Mouse (Mus musculus) brain, embryonic 14.5 days (tissue): ENCODE measurements around the gene Atrip.

Source experiments
- CTCF ChIP-seq: fragments of 200-500 bp; IDR thresholded peaks from 2 replicates; pipeline ENCODE4 v1.5.1; 2012; ENCODE audit warnings: inconsistent platforms, mild to moderate bottlenecking, moderate library complexity, borderline replicate concordance; ENCODE audit not compliant: insufficient read depth, insufficient read length; ENCODE audit errors: extremely low read depth
- POLR2A ChIP-seq: fragments of 200-500 bp; IDR thresholded peaks from 2 replicates; pipeline ENCODE4 v1.6.1; 2012; ENCODE audit warnings: mild to moderate bottlenecking, inconsistent platforms, borderline replicate concordance; ENCODE audit not compliant: poor library complexity, insufficient read depth, insufficient read length, severe bottlenecking; ENCODE audit errors: extremely low read depth

DNA sequence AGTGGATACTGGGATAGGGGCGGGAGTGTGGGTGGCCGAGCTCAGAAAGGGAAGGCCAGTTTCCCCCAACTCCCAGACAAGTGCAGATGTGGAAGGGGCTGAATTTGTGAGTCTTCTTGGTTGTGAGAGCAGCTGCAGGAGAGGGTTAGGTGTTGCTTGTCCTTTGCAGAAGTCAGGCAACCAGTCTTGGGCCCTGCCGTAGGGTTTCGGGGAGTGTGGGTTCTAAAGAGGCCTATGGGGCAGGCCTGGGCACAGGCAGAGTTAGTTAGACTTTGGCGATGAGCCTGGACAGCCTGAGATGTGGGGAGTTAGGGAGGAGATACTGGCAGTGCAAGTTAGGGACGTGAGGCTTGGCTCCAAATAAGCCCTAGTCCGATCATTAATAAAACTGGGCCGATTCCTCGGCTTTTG lies 22.3 kb upstream of the Atrip start:
- TF ChIP-seq CTCF, result no peak
- TF ChIP-seq POLR2A, result peak; percentile 4; the same call in 1 of the 2 replicates
